Mouse (Mus musculus): ENCODE results near the gene Slc35g3.

DNA sequence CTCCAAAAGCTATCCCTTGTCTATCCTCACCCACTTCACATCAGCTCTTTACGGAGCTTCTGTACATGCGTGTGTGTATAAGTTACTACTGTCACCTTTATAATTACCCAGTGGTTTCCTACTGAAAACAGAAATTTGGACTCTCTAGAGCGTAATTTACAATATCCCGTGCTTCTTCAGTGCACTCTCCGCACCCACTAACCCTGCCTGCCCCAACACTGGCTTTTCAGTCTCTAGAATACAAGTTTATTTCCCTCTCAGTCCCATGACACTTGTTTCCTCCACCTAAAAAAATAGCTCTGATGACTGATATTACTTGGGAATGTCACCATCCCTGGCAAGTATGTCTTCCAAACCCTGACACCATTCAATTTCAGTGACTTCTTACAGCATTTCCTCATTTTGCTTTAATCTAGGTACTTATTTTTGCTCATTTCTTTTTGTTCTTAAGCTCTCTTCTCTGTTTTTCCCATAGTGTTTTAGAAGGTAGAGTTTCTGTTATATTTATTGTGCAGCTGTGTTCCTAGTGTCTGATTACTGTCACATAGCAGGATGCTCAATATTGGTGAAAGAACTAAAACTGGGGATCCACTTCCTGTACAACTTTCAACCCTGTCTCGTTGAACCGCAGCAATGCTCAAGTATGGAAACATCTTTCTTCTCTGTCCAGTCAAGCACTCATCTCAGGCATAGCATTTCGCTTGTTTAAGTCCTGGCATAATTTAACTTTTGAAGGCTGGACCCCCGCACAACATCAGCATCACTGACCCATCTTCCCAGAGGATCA is 4.3 kb downstream of the Slc35g3 start:
- TF ChIP-seq CTCF (IDR thresholded peaks at IDR 0.05; ENCODE audit: insufficient read depth, low read depth, low read length) (no peak), POLR2A (IDR thresholded peaks at IDR 0.05; ENCODE audit: insufficient read depth, low read depth, low read length) (no peak)
